Mouse (Mus musculus) frontal cortex, postnatal 36 days (tissue): ENCODE measurements around the gene Mphosph10.

Experiments
- DNase-seq, 2 experiments: peaks; one replicate each; pipeline ENCODE4 v3.0.0; 2022; ENCODE audit warnings: low spot score in 2 of 2

Mphosph10 gene

DNA sequence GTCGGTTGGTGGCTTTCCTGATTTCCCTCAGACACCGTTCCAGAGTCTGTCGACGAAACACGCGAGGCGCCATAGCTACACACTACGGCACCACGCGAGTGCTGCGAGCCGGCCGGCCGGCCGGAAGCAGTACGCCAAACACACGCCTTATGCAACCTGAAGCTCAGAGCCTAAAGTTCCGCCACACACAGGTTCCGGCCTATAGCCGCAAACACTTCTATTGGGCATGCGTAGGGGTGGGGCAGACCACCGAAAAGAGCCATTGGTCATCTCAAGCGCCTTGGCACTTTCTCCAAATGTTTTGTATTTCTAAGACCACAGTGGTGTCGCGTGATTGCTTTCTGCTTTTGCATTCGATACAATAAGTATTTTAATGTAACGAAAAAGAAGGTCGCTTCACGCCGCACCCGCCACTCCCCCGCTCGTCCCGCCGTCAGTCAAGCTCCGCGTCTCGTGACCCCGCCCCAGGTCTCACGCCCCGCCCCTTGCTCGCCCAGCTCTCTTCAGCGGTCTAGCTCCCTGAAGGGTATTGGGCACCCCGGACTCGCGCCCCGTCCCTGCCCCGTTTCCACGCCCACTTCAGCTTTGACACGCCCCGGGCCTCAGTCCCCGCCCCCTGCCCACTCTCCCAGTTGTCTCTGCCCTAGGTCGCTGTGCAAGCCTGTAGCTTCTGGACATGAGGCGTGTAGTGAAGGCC is at the start of gene Mphosph10, which contains the start of gene Mcee:
Gene Mphosph10, minus strand, starts transcription at position 147 of the 697 bp plus-strand sequence.
Gene Mcee, plus strand, starts transcription at position 486 of the 697 bp plus-strand sequence.
- DNase-seq = peak; percentile 93 to 94

DNA sequence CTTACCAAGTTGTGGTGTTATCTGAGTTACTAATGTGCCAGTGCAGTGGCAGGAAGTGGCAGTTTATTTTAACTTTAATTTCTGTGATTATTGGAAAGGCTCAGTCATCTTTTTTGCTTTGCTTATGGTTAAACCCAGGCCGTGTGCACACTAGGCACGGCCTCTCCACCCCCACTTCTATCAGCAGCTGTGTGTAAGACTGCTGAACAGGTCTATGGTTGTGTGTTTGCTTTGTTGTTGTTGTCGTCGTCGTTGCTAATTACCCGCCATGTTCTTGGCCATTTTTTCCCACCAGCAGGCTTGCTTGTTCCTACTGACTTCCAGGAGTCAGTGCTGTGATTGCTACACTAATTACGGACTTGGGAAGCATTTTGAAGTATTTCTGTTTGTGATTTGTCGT is 48.5 kb upstream of the Mphosph10 start:
- no peak for DNase-seq

DNA sequence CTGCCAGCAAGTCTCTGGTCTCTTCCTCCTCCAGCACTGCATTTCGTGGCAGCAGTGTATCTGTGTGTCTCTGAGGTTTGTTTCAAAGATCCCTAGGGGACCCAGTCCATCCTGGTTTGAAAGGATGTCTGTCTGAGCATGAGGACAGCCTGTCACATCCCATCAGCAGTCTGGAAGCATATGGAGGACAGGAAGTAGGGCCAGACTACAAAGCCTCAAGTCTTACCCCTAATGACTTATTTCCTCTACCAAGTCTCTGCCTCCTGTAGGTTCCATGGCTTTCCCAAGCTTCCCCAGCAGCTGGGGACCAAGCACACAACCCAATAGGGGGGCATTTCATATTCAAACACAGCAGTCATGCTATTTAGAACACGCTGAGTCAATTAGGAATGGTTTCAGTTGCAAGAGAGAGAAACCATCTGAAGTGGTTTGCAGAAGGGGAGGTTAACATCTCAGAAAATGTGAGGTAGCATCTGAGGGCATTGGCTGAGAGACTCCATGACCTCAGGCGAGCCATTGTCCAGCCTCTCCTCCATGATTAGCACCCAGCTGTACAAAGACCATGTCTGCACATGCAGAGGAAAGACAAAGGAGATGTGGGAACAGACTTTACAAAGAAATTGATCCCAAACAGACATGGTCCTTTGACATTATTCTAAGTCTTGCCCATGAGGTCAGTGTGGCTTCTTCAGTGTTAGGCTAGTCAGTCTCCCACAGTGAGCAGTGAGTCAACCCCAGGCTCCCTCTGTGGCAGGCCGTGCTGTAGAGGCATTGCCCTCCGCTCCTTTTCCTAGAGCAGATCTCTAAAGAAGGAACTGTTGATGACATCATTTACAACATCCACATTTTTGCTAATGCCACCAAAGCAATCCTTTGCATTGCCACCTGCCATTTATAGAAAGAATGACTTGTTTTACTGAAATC is 47.8 kb upstream of the Mphosph10 start:
- DNase-seq = no peak

DNA sequence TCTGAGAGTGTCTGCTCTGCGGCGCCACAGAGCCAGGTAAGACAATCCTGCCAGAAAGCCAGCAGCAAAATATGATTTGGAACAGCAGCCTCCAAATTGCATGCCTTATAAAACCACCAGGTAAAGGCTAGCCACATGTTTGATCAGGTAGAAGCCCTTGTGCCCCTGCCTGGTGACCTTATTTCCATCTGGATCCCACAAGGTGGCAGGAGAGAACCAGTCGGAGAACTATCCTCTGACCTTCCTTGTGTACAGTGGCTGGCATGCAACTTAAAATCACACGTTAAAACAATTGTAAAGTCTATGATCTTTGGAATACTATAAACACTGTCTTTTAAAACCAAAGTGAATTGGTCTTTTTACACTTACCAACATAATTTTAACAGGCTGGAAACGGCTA is 32.8 kb upstream of the Mphosph10 start:
- DNase-seq = peak in 1 of 2 experiments; percentile 11

DNA sequence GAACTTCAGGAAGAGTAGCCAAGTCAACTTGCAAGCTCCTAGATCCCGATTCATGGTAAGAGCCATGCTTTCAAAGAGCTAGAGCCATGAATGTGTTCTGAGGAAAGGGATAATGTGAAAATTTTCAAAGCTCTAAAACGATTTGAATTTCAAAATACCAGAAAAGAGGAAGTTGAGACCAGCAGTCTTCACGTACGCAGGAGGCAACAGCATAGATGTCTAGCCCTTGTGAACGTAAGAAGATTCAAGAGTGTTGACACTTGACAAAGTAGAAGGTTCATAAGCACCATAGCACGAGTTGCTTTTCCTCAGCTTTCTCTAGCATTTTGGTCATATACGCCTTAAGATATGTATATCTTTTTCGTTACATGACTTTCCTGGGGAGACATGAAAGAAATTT is 11.9 kb upstream of the Mphosph10 start:
- DNase-seq = no peak

DNA sequence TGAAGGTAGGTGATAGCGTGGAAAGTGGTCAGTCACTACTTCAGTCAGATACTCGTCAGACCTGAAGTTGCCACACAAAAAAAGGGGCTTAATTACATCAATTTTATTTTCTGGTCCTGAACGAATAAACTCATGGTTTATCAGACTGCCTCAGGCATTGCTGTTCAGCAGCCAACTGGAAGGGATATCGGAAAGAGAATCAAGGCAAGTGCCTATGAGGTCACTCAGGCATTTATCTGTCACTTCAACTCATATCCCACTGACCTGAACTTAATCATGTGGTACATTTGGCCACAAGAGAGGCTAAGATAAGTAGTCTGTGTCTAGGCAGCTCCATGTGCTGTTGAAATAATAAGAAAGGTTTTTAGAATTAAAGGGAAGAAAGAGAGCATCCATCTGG is 10.4 kb upstream of the Mphosph10 start:
- DNase-seq = no peak

DNA sequence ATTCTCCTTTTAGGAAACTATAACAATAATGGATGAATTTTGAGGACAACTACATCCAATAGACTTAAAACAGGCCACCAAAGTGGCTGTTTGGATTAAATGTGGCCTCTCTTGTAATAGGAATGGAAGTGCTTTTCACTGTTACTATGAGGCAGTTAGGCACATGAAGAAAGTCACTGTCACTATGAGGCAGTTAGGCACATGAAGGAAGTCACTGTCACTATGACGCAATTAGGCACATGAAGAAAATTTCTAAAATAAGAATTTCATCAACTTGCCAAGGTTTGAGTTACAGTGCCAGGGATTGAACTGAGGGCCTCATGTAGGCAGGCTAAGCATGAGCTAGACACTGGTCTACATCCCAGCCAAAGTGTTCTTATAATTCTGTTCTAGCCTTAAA is 8.7 kb upstream of the Mphosph10 start:
- DNase-seq = no peak

DNA sequence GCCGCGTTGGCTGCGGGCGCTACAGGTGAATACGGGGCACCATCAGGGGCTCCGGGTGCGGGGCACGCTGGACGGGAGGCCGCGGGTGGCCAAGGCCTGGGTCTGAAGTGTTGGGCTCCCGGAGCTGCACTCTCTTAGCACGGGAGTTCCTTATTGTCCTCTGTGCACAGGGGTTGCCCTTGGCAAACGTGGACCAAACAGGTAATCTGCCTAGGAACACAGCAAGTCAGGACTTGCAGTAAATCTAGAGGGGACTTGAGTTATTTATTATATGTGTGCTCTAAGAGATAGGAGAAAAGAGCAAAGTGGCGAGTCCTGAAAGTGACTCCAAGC is 717 bp upstream of the Mphosph10 start:
- DNase-seq = no peak

DNA sequence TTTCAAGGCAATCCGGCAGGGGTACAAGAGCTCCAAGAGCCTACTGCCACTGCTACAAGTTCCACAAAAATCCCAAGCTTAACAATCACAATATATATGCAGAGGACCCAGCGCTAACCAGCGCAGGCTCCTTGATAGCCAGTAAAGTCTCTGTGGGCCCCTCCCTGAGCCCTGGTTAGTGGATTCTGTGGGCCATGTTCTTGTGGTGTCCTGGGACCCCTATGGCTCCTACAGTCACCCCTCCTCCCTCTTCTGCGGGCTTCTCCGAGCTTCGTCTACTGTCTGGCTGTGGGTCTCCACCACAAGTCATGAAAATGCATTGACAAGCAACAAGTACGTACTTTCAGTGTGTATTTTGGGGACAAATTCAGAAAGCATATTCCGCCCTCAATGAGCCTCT is 589 bp downstream of the Mphosph10 start:
- no peak for DNase-seq

DNA sequence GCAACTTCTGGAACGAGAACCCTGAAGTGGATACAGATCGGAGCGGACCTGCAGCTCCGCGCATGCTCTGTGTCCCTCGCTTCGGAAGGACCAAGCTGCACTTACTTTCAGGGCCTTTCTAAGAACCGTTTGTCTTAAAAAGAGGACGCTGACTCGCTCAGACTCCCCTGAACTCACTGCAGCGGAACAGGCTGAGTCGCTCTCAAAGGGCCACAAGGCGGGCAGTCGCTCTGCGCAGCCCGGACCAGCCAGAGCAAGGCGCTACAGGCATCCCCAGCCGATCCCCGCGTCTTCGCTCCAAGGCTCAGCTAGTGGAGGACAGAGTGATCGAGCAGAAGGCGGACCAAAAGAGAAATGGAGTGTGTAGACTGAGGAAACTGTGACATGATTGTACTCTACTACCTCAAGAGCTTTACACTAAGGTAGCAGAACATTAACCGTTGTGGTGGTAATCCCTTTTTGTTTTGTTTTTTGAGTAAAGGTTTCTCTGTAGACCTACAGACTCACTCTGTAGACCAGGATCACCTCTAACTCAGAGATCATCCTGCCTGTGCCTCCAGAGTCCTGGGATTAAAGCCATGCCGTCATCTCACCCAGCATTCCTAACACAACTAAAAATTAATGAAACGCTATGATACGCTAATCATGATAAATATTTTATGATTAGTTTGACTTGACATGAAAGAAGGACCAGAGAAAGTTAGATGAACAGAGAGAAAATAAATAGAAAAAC is 18.1 kb downstream of the Mphosph10 start, which contains the start of gene Fan1:
Gene Fan1, minus strand, starts transcription at position 266 of the 733 bp plus-strand sequence.
- DNase-seq = peak; percentile 91

DNA sequence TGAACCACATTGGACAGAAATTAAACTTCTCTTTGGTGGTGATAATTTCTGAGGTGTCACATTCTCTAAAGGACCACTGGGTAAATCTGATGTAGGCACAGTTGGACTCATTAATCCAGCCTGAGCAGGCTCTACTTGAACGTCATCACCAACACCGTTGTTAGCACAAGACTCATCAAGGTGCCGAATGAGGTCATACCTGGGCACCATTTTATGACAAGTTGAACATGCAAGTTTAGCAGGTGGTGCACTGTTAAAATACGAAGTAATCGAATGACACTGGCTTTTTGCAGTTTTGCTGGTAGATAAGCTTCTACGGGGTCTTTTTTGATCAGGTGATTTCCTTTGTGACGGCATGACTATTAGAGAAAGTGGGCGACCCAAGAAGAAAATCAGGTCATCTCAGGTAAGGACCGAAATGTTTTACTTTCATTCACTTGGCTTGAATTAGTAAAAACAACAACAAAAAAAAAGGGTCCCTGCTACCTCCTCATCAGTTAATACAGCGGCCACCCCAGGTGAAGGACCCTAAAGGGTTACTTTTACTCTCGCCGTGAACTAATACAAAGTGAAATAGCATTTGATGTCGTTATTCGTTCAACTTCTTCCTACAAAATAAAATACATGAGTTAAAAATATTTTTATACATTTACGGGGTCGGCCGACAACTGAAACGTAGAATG is 18.8 kb downstream of the Mphosph10 start:
- no peak for DNase-seq

DNA sequence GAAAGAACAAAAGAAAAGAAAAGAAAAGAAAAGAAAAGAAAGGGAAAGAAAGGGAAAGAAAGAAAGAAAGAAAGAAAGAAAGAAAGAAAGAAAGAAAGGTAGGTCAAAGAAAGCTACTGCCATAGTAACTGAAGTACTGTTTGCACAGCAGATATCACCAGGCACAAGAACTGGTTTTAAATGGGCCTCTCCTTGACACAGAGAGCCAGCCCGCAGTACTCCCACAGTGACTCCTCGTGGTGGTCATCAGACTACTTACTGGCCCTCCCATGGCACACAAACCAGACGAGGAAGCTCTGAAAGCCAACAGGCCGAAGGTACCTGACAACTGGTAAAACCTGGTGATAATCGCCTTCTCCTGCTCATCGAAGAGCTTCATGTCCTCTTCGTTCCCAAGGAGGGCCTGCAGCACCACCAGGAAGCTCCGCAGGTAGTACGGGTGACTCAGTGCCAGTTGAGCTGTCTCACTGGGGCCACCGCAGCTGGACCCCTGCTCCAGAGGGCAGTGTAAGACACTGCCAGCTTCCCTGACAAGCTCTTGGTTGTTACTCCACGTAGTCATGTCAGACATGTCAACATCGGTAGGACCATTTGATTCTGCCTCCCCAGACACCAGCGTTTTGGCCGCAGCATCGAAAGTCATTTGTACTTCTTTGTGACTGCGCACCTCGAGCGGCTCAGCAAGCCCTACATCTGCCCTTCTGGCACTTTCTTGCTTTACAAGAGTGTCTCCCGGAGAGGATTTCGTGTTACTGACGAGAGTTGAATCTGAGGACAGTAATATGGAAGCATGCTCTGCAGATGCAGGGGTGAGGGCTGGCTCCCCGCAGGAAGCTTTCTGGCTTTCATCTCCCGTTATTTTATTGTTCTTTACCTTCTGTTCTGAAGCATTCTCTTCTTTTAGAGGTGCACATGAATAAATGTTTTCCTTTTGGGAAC is 19.9 kb downstream of the Mphosph10 start:
- no peak for DNase-seq

DNA sequence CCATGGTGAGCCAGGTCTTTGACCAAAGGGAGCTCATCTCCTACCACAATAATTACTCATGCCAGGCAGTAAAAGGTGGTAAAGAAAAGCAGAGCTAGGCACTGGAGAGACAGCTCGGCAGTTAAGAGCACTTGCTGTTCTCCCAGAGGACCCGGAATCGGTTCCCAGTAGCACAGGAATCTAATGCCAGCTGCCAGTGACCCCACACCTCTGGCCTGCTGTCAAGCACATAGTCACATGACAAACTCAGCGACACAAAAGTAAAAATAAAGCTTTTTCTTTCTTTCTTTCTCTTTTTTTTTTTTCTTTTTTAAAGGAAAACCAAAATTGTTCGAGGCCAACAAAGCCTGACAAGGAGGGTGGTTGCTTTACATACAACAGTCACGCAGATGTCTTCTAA is 22.2 kb downstream of the Mphosph10 start:
- DNase-seq = no peak

DNA sequence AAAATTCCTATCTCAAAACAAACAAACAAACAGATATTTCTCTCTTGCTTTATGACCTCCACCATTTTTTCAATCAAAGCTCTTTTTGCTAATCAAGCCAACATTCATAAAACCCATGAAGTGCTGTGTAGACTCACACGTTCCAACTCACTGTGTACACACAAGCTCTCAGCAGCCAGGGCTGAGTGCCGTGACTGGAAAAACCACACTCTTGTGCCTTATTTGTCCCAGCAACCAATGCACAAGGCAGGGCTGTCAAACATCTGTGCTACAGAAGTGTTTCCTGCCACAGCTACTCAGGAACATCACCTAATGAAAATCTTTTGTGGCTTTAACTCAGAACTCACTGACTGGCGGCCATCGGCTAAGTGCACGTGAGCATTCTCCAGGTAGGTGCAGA is 26.2 kb downstream of the Mphosph10 start:
- no peak for DNase-seq

DNA sequence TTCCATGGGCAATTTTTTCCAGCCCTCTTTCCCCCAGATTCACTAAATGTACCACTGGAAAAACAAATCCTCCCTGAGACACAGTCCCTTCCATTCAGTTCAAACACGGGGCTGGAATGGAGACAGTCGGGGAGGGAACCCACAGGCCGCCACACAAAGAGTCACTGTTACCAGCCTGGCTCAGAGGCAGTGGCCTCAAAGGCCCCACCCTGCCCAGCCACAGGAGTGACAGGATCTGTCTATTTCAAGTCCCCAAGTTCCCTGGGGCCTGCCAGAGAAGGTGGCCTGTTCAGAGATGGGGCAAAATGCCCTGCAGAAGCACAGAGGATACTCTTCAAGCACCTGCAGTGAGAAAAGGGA is 31.5 kb downstream of the Mphosph10 start:
- peak; percentile 29 to 38 for DNase-seq

DNA sequence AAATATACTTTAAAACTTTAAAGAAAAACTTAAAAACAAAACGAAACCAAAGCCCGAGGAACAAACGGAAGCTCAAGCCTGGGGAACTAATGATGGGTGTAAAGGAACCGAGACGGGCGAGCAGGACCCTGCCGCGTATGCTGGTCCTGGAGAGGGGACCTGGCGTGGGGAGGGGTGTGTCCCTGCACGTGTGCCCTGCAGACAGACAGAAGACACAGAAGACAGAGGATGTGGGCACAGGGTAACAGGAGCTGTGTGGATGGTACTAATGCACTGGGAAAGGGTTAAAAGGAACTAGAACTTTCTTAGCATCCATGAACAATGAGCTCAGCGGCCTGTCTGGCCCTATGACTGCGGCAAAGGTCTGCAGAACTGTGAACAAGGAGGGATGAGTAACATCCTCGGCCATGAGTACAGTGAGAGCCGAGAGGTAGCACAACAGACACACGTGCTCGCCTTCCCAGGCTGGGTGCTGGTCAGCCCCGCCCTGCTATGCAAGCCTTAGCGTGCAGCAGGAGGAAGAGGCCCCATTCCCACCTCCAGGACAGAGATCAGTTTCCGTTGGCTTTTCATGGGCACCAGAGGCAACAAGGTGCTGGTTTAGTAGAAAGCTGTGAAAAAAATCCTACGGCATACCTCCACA is 32.0 kb downstream of the Mphosph10 start:
- DNase-seq = no peak

DNA sequence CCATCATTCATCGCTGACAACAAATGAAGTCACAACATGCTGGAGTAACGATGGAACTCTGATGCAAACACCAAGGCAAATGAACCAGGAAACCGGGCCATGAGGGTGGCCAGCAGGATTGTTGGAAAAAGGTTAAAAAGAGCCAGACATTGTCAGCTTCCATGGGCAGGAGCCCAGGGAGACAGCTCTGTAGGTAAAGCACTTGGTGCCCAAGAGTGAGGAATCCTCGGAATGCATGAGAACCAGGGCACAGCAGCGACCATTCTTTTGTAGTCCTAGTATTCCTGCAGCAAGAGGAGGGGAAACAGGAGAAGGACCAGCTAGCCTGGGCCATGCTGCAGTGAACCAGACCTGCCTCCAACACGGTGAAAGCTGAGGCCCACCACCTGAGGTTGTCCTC is 33.4 kb downstream of the Mphosph10 start:
- DNase-seq = no peak

DNA sequence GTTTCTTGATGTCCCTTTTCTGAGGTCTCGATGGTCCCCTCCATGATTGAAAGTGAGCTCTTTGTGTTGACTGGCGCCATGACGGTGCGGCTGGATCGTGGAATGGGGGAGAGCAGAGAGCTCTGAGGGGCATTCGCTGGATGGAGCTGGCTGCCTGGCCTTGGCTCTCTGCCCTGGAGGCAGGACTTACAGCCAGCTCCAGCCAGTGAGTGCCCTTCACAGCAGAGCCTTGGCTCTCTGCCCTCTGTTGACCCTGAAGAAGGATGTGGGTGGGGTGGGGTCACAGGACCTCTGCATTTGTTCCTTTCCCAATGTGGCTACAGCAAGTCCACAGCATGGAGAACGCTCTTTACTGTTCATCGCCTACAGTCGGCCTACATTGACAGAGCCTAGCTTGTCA is 34.7 kb downstream of the Mphosph10 start:
- DNase-seq = peak; percentile 31 to 60

DNA sequence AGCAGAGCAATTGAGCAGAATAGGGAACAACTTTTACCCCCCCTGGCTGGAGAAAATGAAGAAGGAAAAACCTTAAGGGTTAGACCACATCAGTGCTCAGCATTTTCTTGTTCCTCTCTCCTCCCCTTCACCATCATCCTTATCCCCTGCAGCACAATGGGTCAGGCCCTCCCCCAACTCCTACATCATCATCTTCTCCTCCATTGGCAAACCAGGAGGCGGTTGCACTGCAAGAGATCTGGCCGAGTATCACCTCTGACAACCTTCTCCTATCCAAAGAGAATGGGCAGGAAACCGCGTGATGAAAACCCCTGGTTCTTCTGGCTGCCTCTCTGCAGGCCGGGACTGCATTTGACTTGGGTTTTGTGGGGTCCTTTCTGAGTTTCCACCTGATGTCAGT is 35.4 kb downstream of the Mphosph10 start:
- no peak for DNase-seq

DNA sequence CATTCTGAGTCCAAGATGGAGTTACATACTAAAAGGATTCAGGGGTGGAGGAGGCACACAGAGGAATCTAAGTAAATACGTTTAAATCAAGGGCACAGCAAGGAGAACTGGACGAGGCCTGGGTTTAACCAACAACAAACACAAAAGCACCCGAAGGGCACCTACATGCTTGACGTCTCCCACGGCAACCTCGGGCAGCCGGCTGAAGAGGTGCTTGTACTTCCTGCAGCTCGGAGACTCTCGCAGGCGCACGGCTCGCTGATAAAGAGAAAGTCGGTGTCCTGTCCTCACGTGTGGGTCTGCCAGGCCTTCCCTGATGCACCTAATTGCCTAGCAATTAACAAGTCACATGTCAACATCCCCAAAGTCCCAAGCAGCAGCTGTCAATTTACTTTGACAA is 37.9 kb downstream of the Mphosph10 start:
- DNase-seq = no peak
